Mouse (Mus musculus): Measurements from ENCODE around the gene Rap1gds1.

DNA sequence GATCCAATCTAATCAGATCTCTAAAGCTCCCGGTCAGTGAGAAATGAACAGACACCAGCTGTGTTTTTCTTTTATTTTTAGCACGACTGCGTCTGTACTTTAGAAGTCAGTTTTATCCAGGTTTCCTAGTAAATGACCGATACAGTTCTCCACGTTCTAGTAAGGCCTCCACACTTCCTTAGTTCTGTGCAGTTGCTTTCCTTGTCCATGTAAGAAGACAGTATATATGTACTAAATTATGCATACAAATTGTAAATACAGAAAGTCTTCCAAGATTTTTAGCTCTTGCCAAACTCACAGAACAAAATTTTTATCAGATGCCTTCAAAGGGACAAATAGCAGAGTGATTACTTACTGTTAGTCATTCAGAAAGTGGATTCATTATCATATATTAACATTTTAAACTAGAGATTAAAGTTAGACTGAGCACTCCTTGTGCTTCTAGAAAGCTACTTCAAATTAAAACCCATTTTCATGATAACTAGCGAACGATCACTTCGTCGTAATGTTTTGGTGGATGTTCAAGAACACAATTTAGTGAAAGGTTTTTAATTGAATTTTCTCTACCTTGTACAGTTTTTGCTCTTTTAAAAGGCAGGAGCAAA is 41.8 kb upstream of the Rap1gds1 start:
- TF ChIP-seq CTCF (IDR thresholded peaks at IDR 0.05; ENCODE audit: low read depth) (no peak), EP300 (IDR thresholded peaks at IDR 0.05; ENCODE audit: low read depth) (no peak)
